Mouse (Mus musculus) heart, embryonic 16.5 days (tissue): Measurements from ENCODE around the gene Pax8. TPM values are rescaled to one million over a fixed set of nuclear protein-coding genes. Genes with fewer than 3 reads are reported as not detected.

Source experiments
- ATAC-seq: fragments of 200-750 bp; cut with Nextera tagmentation; replicated peaks from 2 replicates; pipeline ENCODE4 v1.8.0; 2017; ENCODE audit warnings: moderate number of reproducible peaks; ENCODE audit not compliant: insufficient read depth, low FRiP score; ENCODE audit errors: extremely low read depth
- H3K27ac ChIP-seq: fragments of 300-500 bp; sonication (generic); 2 replicates; pipeline ENCODE4 v1.5.1; 2014; ENCODE audit warnings: mild to moderate bottlenecking, low read length, control low read depth, moderate library complexity
- H3K27me3 ChIP-seq: fragments of 300-500 bp; sonication (generic); 2 replicates; pipeline ENCODE4 v1.6.1; 2014; ENCODE audit warnings: low read length, mixed read lengths; ENCODE audit not compliant: control insufficient read depth, insufficient read depth
- H3K36me3 ChIP-seq: fragments of 300-500 bp; sonication (generic); 2 replicates; pipeline ENCODE4 v1.6.1; 2014; ENCODE audit not compliant: control insufficient read depth, insufficient read depth
- H3K4me1 ChIP-seq: fragments of 300-500 bp; sonication (generic); 2 replicates; pipeline ENCODE4 v1.6.1; 2014; ENCODE audit warnings: low read length, mixed read lengths; ENCODE audit not compliant: control insufficient read depth, insufficient read depth
- H3K4me2 ChIP-seq: fragments of 300-500 bp; sonication (generic); 2 replicates; pipeline ENCODE4 v1.6.1; 2014; ENCODE audit warnings: low read depth, mild to moderate bottlenecking, control low read depth, low read length
- H3K4me3 ChIP-seq: fragments of 300-500 bp; sonication (generic); 2 replicates; pipeline ENCODE4 v1.5.1; 2014; ENCODE audit warnings: mild to moderate bottlenecking, control low read depth, low read length
- H3K9ac ChIP-seq: fragments of 300-500 bp; sonication (generic); 2 replicates; pipeline ENCODE4 v1.6.1; 2014; ENCODE audit warnings: low read length, control low read depth
- H3K9me3 ChIP-seq: fragments of 300-500 bp; sonication (generic); replicated peaks from 2 replicates; pipeline ENCODE4 v1.6.1; 2016; ENCODE audit warnings: low read length; ENCODE audit not compliant: control insufficient read depth
- WGBS: fragments of 180-500 bp; shearing (Covaris S2); extraction: QIAGEN DNeasy Blood & Tissue Kit; methylation state at CpG from one replicate; pipeline ENCODE4 v1.1.7; 2014; 5-methylcytosine and 5-hydroxymethylcytosine counted together
- polyA plus RNA-seq: library from polyadenylated mRNA; unstranded; fragments of >200 nt; fragmentation: Nextera tagmentation; extraction: Ambion mirVana; gene quantifications from 2 replicates; pipeline ENCODE4 v1.2.1, GENCODE M21; 2015

The Pax8 gene
- not detected in 2 replicates for polyA plus RNA-seq

GRCm38 (mm10) chr2:24475420-24475819 lies at the start of gene Pax8:
TSS of gene Pax8 (minus strand) at chr2:24475599.
- no peak within 1 kb of the TSS; the same call in 1 of the 2 replicates for H3K4me2 ChIP-seq

GRCm38 (mm10) chr2:24521430-24522226 lies 46.2 kb upstream of the Pax8 start:
- Histone ChIP-seq H3K4me1 (peaks cover 9% of the 10 kb centered on the region), H3K27ac (no peak overlapping the region), H3K36me3 (no peaks in the 10 kb centered on the region), H3K9ac (peak overlapping the region; percentile 72), H3K9me3 (no peaks in the 10 kb centered on the region), H3K4me2 (peak overlapping the region; percentile 98), H3K4me3 (peak overlapping the region; percentile 66), H3K27me3 (peaks cover 2% of the 10 kb centered on the region; the same call in 1 of the 2 replicates)
- ATAC-seq: peak; percentile 49; the same call in 1 of the 2 replicates
- WGBS: 2% methylated on average over 32 of the region's 33 CpGs

More at GRCm38 (mm10) chr2:24475420-24475819, at the start of gene Pax8:
- H3K9me3 ChIP-seq: no peaks in the 10 kb centered on the region
- no peak within 1 kb of the TSS for H3K9ac ChIP-seq
- no peak within 1 kb of the TSS for H3K27ac ChIP-seq
- H3K4me1 ChIP-seq: peaks cover 4% of the 10 kb centered on the region; the same call in 1 of the 2 replicates
- WGBS: 39% methylated on average over 9 of the region's 9 CpGs
- no peaks in the 10 kb centered on the region for H3K36me3 ChIP-seq
- no peak for ATAC-seq
- H3K27me3 ChIP-seq: peaks cover 56% of the 10 kb centered on the region
- H3K4me3 ChIP-seq: no peak within 1 kb of the TSS

- 39% methylated on average over 6 of the region's 9 CpGs for WGBS
Measured at GRCm38 (mm10) chr2:24520576-24521272, 45.3 kb upstream of the Pax8 start.

GRCm38 (mm10) chr2:24516946-24517345 lies 41.5 kb upstream of the Pax8 start:
- no peaks in the 10 kb centered on the region for H3K36me3 ChIP-seq

More at GRCm38 (mm10) chr2:24520576-24521272, 45.3 kb upstream of the Pax8 start:
- H3K27ac ChIP-seq: no peak overlapping the region
- H3K27me3 ChIP-seq: peaks cover 2% of the 10 kb centered on the region; the same call in 1 of the 2 replicates
- H3K9me3 ChIP-seq: no peaks in the 10 kb centered on the region
- peak overlapping the region; percentile 98 for H3K4me2 ChIP-seq
- H3K9ac ChIP-seq: no peak overlapping the region; the same call in 1 of the 2 replicates
- no peak for ATAC-seq
- H3K4me3 ChIP-seq: peak overlapping the region; percentile 66
- peaks cover 9% of the 10 kb centered on the region for H3K4me1 ChIP-seq
- no peaks in the 10 kb centered on the region for H3K36me3 ChIP-seq

GRCm38 (mm10) chr2:24507359-24507758 lies 32.0 kb upstream of the Pax8 start:
- no peak overlapping the region for H3K27ac ChIP-seq
- no peak overlapping the region for H3K4me3 ChIP-seq
- H3K9me3 ChIP-seq: no peaks in the 10 kb centered on the region
- H3K27me3 ChIP-seq: no peaks in the 10 kb centered on the region
- H3K9ac ChIP-seq: no peak overlapping the region
- H3K4me1 ChIP-seq: no peaks in the 10 kb centered on the region
- no peaks in the 10 kb centered on the region for H3K36me3 ChIP-seq
- WGBS: 78% methylated on average over 3 of the region's 3 CpGs
- H3K4me2 ChIP-seq: no peak overlapping the region
- no peak for ATAC-seq

More at GRCm38 (mm10) chr2:24516946-24517345, 41.5 kb upstream of the Pax8 start:
- Histone ChIP-seq H3K4me3 (no peak overlapping the region), H3K9ac (no peak overlapping the region), H3K27me3 (no peaks in the 10 kb centered on the region), H3K4me1 (peaks cover 5% of the 10 kb centered on the region), H3K9me3 (no peaks in the 10 kb centered on the region), H3K27ac (no peak overlapping the region), H3K4me2 (no peak overlapping the region)
- 82% methylated on average over 3 of the region's 3 CpGs for WGBS
- no peak for ATAC-seq

GRCm38 (mm10) chr2:24502963-24503471 lies 27.6 kb upstream of the Pax8 start:
- Histone ChIP-seq H3K27ac (no peak overlapping the region), H3K9ac (no peak overlapping the region), H3K4me3 (no peak overlapping the region), H3K4me1 (no peaks in the 10 kb centered on the region), H3K27me3 (no peaks in the 10 kb centered on the region), H3K9me3 (no peaks in the 10 kb centered on the region), H3K36me3 (no peaks in the 10 kb centered on the region), H3K4me2 (no peak overlapping the region)
- peak; percentile 18; the same call in 1 of the 2 replicates for ATAC-seq
- 58% methylated on average over 5 of the region's 5 CpGs for WGBS

GRCm38 (mm10) chr2:24500921-24501320 lies 25.5 kb upstream of the Pax8 start:
- WGBS: 46% methylated on average over 2 of the region's 2 CpGs
- ATAC-seq: no peak

GRCm38 (mm10) chr2:24490564-24490963 lies 15.2 kb upstream of the Pax8 start:
- Histone ChIP-seq H3K9me3 (no peaks in the 10 kb centered on the region), H3K4me1 (no peaks in the 10 kb centered on the region), H3K4me2 (no peak overlapping the region), H3K27ac (no peak overlapping the region), H3K4me3 (no peak overlapping the region), H3K36me3 (no peaks in the 10 kb centered on the region), H3K9ac (no peak overlapping the region), H3K27me3 (no peaks in the 10 kb centered on the region)
- WGBS: 29% methylated on average over 6 of the region's 6 CpGs
- no peak for ATAC-seq

More at GRCm38 (mm10) chr2:24500921-24501320, 25.5 kb upstream of the Pax8 start:
- H3K27me3 ChIP-seq: no peaks in the 10 kb centered on the region
- no peaks in the 10 kb centered on the region for H3K9me3 ChIP-seq
- no peaks in the 10 kb centered on the region for H3K36me3 ChIP-seq
- H3K4me1 ChIP-seq: no peaks in the 10 kb centered on the region
- no peak overlapping the region for H3K4me3 ChIP-seq
- H3K27ac ChIP-seq: no peak overlapping the region
- H3K4me2 ChIP-seq: no peak overlapping the region
- no peak overlapping the region for H3K9ac ChIP-seq
